Mouse (Mus musculus) bone marrow macrophage, adult 2 months (primary cell): ENCODE measurements around the gene Urm1.

Source experiments
- CTCF ChIP-seq: IDR thresholded peaks from 2 replicates; pipeline ENCODE4 v1.5.1; 2012; ENCODE audit warnings: low read depth, mild to moderate bottlenecking, low read length, moderate library complexity
- POLR2A ChIP-seq: IDR thresholded peaks from 2 replicates; pipeline ENCODE4 v1.6.1; 2012; ENCODE audit warnings: mild to moderate bottlenecking, low read depth, low read length, borderline replicate concordance

DNA sequence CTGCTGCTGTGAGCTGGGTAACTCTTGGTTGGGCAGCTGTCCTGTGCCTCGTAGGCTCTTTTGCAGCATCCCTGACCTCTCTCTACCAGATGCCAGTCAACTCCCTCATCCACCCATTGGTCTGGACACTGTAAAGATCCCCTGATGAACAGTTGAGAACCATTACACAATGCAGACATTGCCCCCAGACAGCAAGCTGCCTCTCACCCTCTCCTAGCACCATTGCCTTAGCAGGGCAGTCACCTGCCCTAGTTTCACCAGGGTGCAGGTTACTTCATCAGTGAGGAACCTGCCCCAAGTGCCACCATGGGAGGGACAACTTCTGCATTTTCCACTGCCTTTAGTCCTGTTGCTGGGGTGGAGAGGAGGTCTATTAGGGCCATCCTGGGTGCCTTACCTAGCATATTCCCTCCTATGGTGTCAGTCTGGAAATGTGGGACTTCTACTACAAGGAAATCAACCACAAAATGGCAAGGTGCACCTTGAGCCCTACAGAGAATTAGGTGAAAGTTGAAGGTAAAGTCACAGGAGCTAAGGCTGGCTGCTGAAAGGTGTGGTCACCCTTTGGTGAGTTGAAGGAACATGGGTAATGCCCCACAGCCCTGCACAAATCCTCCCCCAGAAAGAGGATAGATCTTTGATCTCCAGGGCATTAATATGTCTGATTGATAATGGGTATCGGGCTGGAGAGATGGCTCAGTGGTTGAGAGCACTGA is 26.9 kb upstream of the Urm1 start:
- TF ChIP-seq CTCF (no peak), POLR2A (no peak)
